Mouse (Mus musculus) lung, embryonic 15.5 days (tissue): ENCODE results near the gene Hist1h3e. TPM values are rescaled to one million over a fixed set of nuclear protein-coding genes. Genes with fewer than 3 reads are reported as not detected.
"Not testable (repeated sequence)": the region's sequence is repeated elsewhere in the genome, so short reads cannot be mapped to it uniquely, and the experiment has no call there.

Experiments
- ATAC-seq: fragments of 200-750 bp; cut with Nextera tagmentation; 2 replicates; pipeline ENCODE4 v1.8.0; 2017; ENCODE audit warnings: moderate number of reproducible peaks, borderline replicate concordance; ENCODE audit not compliant: low FRiP score, low TSS enrichment; ENCODE audit errors: extremely low read depth
- H3K27ac ChIP-seq: fragments of 300-500 bp; sonication (generic); 2 replicates; pipeline ENCODE4 v1.5.1; 2015; ENCODE audit warnings: moderate library complexity, mild to moderate bottlenecking, inconsistent platforms
- H3K27me3 ChIP-seq: fragments of 300-500 bp; sonication (generic); 2 replicates; pipeline ENCODE4 v1.6.1; 2015; ENCODE audit warnings: inconsistent platforms
- H3K36me3 ChIP-seq: fragments of 300-500 bp; sonication (generic); 2 replicates; pipeline ENCODE4 v1.6.1; 2015; ENCODE audit warnings: inconsistent platforms
- H3K4me1 ChIP-seq: fragments of 300-500 bp; sonication (generic); 2 replicates; pipeline ENCODE4 v1.6.1; 2015; ENCODE audit warnings: inconsistent platforms
- H3K4me2 ChIP-seq: fragments of 300-500 bp; sonication (generic); 2 replicates; pipeline ENCODE4 v1.6.1; 2015; ENCODE audit warnings: inconsistent platforms, mild to moderate bottlenecking, moderate library complexity
- H3K4me3 ChIP-seq: fragments of 300-500 bp; sonication (generic); 2 replicates; pipeline ENCODE4 v1.5.1; 2015; ENCODE audit warnings: mild to moderate bottlenecking, inconsistent platforms
- H3K9ac ChIP-seq: fragments of 300-500 bp; sonication (generic); 2 replicates; pipeline ENCODE4 v1.6.1; 2015; ENCODE audit warnings: inconsistent platforms
- H3K9me3 ChIP-seq: fragments of 300-500 bp; sonication (generic); 2 replicates; pipeline ENCODE4 v1.6.1; 2016; ENCODE audit warnings: inconsistent platforms
- WGBS: fragments of 180-500 bp; shearing (Covaris S2); methylation state at CpG from one replicate; pipeline ENCODE4 v1.1.7; 2015; 5-methylcytosine and 5-hydroxymethylcytosine counted together
- polyA plus RNA-seq: library from polyadenylated mRNA; unstranded; fragments of >200 nt; fragmentation: Nextera tagmentation; extraction: Ambion mirVana; gene quantifications from 2 replicates; pipeline ENCODE4 v1.2.1, GENCODE M21; 2015

Gene Hist1h3e
- 7.1 and 7.9 TPM in 2 replicates for polyA plus RNA-seq

DNA sequence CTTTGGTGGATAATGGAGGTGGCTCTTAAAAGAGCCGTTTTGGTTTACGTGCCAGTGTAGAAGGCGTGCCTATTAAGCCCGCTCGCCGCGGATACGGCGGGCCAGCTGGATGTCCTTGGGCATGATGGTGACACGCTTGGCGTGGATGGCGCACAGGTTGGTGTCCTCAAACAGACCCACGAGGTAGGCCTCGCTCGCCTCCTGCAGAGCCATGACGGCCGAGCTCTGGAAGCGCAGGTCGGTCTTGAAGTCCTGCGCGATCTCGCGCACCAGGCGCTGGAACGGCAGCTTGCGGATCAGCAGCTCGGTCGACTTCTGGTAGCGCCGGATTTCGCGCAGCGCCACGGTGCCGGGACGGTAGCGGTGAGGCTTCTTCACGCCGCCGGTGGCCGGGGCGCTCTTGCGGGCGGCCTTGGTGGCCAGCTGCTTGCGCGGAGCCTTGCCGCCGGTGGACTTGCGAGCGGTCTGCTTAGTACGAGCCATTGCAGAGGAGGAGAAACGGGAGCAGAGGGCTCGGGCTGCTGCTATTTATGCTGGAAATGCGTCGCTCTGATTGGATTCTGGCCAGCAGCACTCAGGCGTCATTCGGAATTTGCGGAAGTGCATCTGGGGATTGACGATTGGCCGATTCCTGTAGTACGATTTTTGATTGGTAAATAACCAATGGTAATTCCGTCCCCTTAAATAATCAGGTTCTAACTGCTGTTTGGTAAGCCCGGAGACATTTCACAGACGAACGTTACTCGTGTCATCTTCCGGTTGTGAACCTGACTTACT, at the start of gene Hist1h3e:
Gene Hist1h3e, minus strand, starts transcription at position 487 of the 777 bp plus-strand sequence.
- Histone ChIP-seq H3K27ac (peak within 1 kb of the TSS; percentile 98), H3K4me3 (peak within 1 kb of the TSS; percentile 43), H3K9ac (peak within 1 kb of the TSS; percentile 47), H3K4me2 (peak within 1 kb of the TSS; percentile 71)
- WGBS: under 1% methylated on average over 56 of the region's 67 CpGs
- not testable (repeated sequence) for H3K36me3 ChIP-seq, H3K9me3 ChIP-seq, H3K27me3 ChIP-seq, H3K4me1 ChIP-seq
- peak; percentile 92 for ATAC-seq

GRCm38 (mm10) chr13:23611638-23612037, 49.5 kb upstream of the Hist1h3e start:
- Histone ChIP-seq H3K27ac (no peak overlapping the region), H3K27me3 (no peaks in the 10 kb centered on the region), H3K36me3 (no peaks in the 10 kb centered on the region), H3K9me3 (no peaks in the 10 kb centered on the region), H3K4me3 (no peak overlapping the region), H3K4me2 (no peak overlapping the region), H3K9ac (no peak overlapping the region), H3K4me1 (no peaks in the 10 kb centered on the region)
- no peak for ATAC-seq
- 84% methylated on average over 3 of the region's 3 CpGs for WGBS

- no peak overlapping the region for H3K27ac ChIP-seq
- no peaks in the 10 kb centered on the region for H3K27me3 ChIP-seq
- 72% methylated on average over 2 of the region's 2 CpGs for WGBS
- H3K36me3 ChIP-seq: no peaks in the 10 kb centered on the region
- H3K9ac ChIP-seq: no peak overlapping the region
- no peaks in the 10 kb centered on the region for H3K4me1 ChIP-seq
- no peak overlapping the region for H3K4me3 ChIP-seq
- H3K4me2 ChIP-seq: no peak overlapping the region
- no peak for ATAC-seq
- H3K9me3 ChIP-seq: no peaks in the 10 kb centered on the region
Observed at GRCm38 (mm10) chr13:23610393-23610792, 48.2 kb upstream of the Hist1h3e start.

- H3K27me3 ChIP-seq: no peaks in the 10 kb centered on the region
- H3K4me2 ChIP-seq: no peak overlapping the region
- ATAC-seq: no peak
Observed at GRCm38 (mm10) chr13:23609844-23610243, 47.7 kb upstream of the Hist1h3e start.

DNA sequence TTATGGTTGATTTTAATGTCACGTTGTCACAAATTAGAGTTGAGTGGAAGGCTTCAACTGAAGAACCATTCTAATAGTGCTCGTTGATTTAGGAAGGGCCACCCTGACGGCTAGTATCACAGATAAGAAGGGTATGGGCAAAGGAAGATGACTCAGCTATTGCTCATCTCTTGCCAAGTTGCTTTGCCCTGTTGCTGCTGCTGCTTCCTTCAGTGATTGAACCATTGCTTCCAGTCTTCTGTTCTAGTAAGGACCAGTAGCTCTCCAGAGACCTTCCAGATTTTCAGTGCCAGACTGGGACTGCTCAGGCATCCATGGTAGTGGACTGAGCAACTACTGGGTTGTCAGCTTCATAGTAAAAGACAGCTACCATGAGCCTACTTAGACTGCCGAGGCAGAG, 47.0 kb upstream of the Hist1h3e start:
- WGBS: 70% methylated on average over 4 of the region's 4 CpGs

More at GRCm38 (mm10) chr13:23609844-23610243, 47.7 kb upstream of the Hist1h3e start:
- H3K4me1 ChIP-seq: no peaks in the 10 kb centered on the region
- no peaks in the 10 kb centered on the region for H3K36me3 ChIP-seq
- H3K27ac ChIP-seq: no peak overlapping the region
- no peak overlapping the region for H3K4me3 ChIP-seq
- no peaks in the 10 kb centered on the region for H3K9me3 ChIP-seq
- H3K9ac ChIP-seq: no peak overlapping the region

DNA sequence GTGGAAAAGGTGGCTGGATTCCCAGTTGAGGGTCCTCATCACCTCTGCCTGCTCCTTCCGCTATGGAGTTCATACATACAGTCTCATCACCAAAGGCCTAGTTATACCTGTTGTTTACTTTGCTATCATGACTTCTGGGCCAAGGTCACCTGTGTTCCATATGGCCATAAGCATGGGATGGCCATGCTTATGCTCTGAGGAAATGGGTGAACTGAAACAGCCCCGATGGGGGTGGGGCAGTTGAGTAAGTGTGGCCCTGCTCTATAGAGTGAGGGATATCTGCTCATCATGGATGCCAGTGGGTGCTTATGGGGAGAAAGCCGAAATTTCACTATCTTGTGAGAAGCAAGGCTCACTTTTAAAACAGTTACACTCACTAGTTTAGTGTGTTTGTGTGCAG, 42.9 kb upstream of the Hist1h3e start:
- WGBS: 82% methylated on average over 3 of the region's 3 CpGs
- no peak overlapping the region for H3K9ac ChIP-seq
- H3K9me3 ChIP-seq: no peaks in the 10 kb centered on the region
- no peaks in the 10 kb centered on the region for H3K4me1 ChIP-seq
- no peak overlapping the region for H3K4me2 ChIP-seq
- H3K27ac ChIP-seq: no peak overlapping the region
- H3K36me3 ChIP-seq: no peaks in the 10 kb centered on the region
- no peak overlapping the region for H3K4me3 ChIP-seq
- no peak for ATAC-seq
- H3K27me3 ChIP-seq: no peaks in the 10 kb centered on the region

More for the DNA sequence above, 47.0 kb upstream of the Hist1h3e start:
- Histone ChIP-seq H3K4me3 (no peak overlapping the region), H3K4me1 (no peaks in the 10 kb centered on the region), H3K4me2 (no peak overlapping the region), H3K27ac (no peak overlapping the region), H3K36me3 (no peaks in the 10 kb centered on the region), H3K9me3 (no peaks in the 10 kb centered on the region), H3K9ac (no peak overlapping the region), H3K27me3 (no peaks in the 10 kb centered on the region)
- ATAC-seq: no peak

DNA sequence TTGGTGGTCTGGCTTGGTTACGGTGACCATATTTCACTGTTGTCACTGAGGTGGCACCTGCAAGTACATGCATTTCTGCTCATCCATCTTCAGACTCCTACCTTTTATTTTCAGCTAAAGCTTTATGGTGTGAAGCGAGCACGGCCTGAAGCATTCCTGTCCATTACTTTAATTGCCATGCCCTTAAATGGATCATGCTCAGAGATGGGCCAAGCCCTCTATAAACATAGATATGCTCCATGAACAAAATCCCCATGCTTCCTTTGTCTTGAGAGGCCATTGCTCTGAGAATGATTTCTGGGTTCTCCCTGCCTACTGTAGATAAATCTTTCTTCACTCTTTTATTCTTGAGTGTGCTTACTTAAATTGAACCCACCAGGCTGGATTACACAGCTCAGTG, 42.3 kb upstream of the Hist1h3e start:
- H3K9me3 ChIP-seq: no peaks in the 10 kb centered on the region
- H3K4me3 ChIP-seq: no peak overlapping the region
- no peaks in the 10 kb centered on the region for H3K27me3 ChIP-seq
- WGBS: 87% methylated on average over 3 of the region's 3 CpGs
- ATAC-seq: no peak
- no peak overlapping the region for H3K4me2 ChIP-seq
- no peak overlapping the region for H3K9ac ChIP-seq
- no peaks in the 10 kb centered on the region for H3K36me3 ChIP-seq
- H3K27ac ChIP-seq: no peak overlapping the region
- no peaks in the 10 kb centered on the region for H3K4me1 ChIP-seq

- H3K27ac ChIP-seq: 0 out of 2 replicates have a peak overlapping the region, but pooled peaks have one; percentile 8
- no peaks in the 10 kb centered on the region for H3K4me1 ChIP-seq
- ATAC-seq: no peak
- H3K4me2 ChIP-seq: no peak overlapping the region
- H3K9ac ChIP-seq: no peak overlapping the region
- H3K4me3 ChIP-seq: no peak overlapping the region
- H3K36me3 ChIP-seq: no peaks in the 10 kb centered on the region
- 63% methylated on average over 7 of the region's 7 CpGs for WGBS
- no peaks in the 10 kb centered on the region for H3K9me3 ChIP-seq
- H3K27me3 ChIP-seq: no peaks in the 10 kb centered on the region
Observed at GRCm38 (mm10) chr13:23603182-23603699, 41.1 kb upstream of the Hist1h3e start.

DNA sequence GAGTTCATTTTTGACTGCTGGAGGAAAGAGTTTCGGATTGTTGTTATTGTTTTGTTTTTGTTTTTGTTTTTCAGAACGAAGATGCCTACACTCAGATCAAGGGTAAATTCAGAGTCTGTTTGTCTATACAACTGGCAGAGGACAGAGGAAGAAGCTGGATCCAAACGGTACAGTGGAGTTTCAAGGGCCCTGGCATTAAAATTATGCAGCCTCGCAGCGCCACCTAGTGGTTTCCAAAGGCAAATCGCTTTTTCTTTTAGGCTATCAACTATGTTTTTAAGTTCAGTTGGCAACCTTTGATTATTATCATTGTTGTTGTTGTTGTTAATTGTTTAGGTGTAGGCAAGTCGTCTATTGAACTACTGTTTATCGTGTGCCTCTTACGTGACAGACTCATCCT, 35.8 kb upstream of the Hist1h3e start:
- Histone ChIP-seq H3K27me3 (no peaks in the 10 kb centered on the region), H3K27ac (no peak overlapping the region), H3K36me3 (no peaks in the 10 kb centered on the region), H3K4me3 (no peak overlapping the region), H3K4me2 (no peak overlapping the region), H3K9me3 (no peaks in the 10 kb centered on the region), H3K9ac (no peak overlapping the region), H3K4me1 (peaks cover 4% of the 10 kb centered on the region; the same call in 1 of the 2 replicates)
- no peak for ATAC-seq
- 6% methylated on average over 9 of the region's 9 CpGs for WGBS

DNA sequence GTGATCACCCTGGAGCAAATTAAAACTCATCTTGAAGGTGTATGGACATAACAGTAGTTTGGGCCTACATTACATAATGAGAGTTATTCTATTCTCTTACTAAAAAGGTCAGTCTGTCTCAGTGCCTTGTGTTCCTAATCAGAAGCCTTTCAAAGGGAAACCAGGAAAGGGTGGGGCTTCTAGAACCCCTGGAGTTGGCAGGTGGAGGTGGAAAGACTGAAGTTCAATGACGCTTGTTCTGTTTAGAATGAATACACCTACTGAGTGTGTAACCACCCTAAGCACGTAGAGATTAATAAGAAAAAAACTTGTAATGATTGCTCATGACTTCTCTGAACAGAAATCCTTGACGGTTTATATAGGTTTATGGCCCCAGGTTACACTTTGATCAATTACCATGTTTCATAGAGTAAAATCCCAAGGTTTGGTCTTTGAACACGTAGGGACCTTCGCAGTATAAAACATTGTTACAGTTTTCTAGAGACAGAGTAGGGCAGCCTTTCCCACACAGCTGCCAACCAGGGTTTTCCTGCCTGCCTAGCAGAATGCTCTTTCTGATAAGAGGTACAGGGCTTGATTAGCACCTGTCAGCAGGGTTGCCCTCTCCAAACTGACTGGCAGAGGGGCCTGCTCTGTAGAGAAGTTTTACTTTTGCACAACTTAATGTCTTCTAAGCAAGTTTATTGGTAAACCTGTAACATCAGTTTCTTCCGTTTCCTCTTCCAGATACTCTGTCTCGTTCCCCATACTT, 33.6 kb upstream of the Hist1h3e start:
- Histone ChIP-seq H3K27ac (no peak overlapping the region), H3K4me1 (peaks cover 8% of the 10 kb centered on the region; the same call in 1 of the 2 replicates), H3K9ac (no peak overlapping the region), H3K36me3 (no peaks in the 10 kb centered on the region), H3K9me3 (no peaks in the 10 kb centered on the region), H3K27me3 (no peaks in the 10 kb centered on the region), H3K4me3 (no peak overlapping the region), H3K4me2 (no peak overlapping the region)
- no peak for ATAC-seq
- WGBS: 80% methylated on average over 7 of the region's 7 CpGs

DNA sequence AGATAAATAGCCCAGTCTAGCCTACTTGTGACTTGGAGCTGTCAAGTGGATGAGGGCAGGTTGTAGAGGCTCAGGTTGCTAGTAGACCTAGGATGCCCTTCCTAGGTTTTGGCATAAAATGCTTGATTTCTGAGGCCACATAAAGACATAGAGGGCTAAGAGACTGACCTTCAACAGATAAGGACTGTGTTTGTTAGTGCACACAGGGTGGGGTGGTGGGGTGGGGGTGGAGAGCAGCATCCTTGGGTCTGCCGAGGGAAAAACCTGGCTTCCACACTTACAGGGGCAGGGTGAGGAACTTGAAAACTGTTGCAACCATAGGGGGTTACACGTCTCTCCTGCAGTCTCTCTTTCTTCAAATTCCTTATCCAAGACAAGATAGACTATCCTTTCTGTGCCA, 33.0 kb upstream of the Hist1h3e start:
- no peak overlapping the region for H3K9ac ChIP-seq

More for the DNA sequence above, 33.0 kb upstream of the Hist1h3e start:
- peaks cover 8% of the 10 kb centered on the region; the same call in 1 of the 2 replicates for H3K4me1 ChIP-seq
- no peak overlapping the region for H3K27ac ChIP-seq
- no peak overlapping the region for H3K4me3 ChIP-seq
- 74% methylated on average over 2 of the region's 2 CpGs for WGBS
- H3K4me2 ChIP-seq: no peak overlapping the region
- H3K27me3 ChIP-seq: no peaks in the 10 kb centered on the region
- ATAC-seq: no peak
- no peaks in the 10 kb centered on the region for H3K9me3 ChIP-seq
- no peaks in the 10 kb centered on the region for H3K36me3 ChIP-seq
